Mouse (Mus musculus): ENCODE measurements around the gene Cacng8. TPM values are rescaled to one million over a fixed set of nuclear protein-coding genes. Genes with fewer than 3 reads are reported as not detected.
A peak's percentile ranks its signal among the peaks of the same experiment; 100 is the strongest.
"Not testable (repeated sequence)": the region's sequence is repeated elsewhere in the genome, so short reads cannot be mapped to it uniquely, and the experiment has no call there.

The Cacng8 gene
- total RNA-seq, 2 experiments from 2014 or later = 2.5 to 3.3 TPM

GRCm38 (mm10) chr7:3387761-3388160 lies 2.7 kb upstream of the Cacng8 start:
- DNase-seq = no peak

- no peak for DNase-seq
Observed at GRCm38 (mm10) chr7:3388885-3389284, 1.6 kb upstream of the Cacng8 start.

- peak; percentile 79 for DNase-seq
Observed at GRCm38 (mm10) chr7:3389444-3390412, 755 bp upstream of the Cacng8 start.

GRCm38 (mm10) chr7:3391081-3391451 lies 583 bp downstream of the Cacng8 start:
- no peak for DNase-seq

GRCm38 (mm10) chr7:3391809-3392208 lies 1.3 kb downstream of the Cacng8 start:
- peak; percentile 29 for DNase-seq

- DNase-seq = no peak
Observed at GRCm38 (mm10) chr7:3397355-3397754, 6.9 kb downstream of the Cacng8 start.

- no peak for DNase-seq
Observed at GRCm38 (mm10) chr7:3397797-3398196, 7.3 kb downstream of the Cacng8 start.

GRCm38 (mm10) chr7:3398363-3398762 lies 7.9 kb downstream of the Cacng8 start:
- not testable (repeated sequence) for DNase-seq

- no peak for DNase-seq
Observed at GRCm38 (mm10) chr7:3399937-3400336, 9.5 kb downstream of the Cacng8 start.

GRCm38 (mm10) chr7:3409729-3410520 lies 19.4 kb downstream of the Cacng8 start:
- no peak for DNase-seq

GRCm38 (mm10) chr7:3411160-3411941 lies 20.9 kb downstream of the Cacng8 start:
- peak; percentile 56 for DNase-seq

- peak; percentile 67 for DNase-seq
Observed at GRCm38 (mm10) chr7:3412036-3412435, 21.6 kb downstream of the Cacng8 start.

GRCm38 (mm10) chr7:3414888-3415287 lies 24.4 kb downstream of the Cacng8 start:
- peak; percentile 75 for DNase-seq

- DNase-seq = peak; percentile 78
Observed at GRCm38 (mm10) chr7:3415378-3415777, 24.9 kb downstream of the Cacng8 start.

- no peak for DNase-seq
Observed at GRCm38 (mm10) chr7:3419941-3420340, 29.5 kb downstream of the Cacng8 start.

GRCm38 (mm10) chr7:3420466-3420865 lies 30.0 kb downstream of the Cacng8 start:
- DNase-seq = no peak

- DNase-seq = no peak
Observed at GRCm38 (mm10) chr7:3421297-3421696, 30.8 kb downstream of the Cacng8 start.

- DNase-seq = no peak
Observed at GRCm38 (mm10) chr7:3422051-3422450, 31.6 kb downstream of the Cacng8 start.

GRCm38 (mm10) chr7:3423430-3423829 lies 32.9 kb downstream of the Cacng8 start:
- DNase-seq = peak; percentile 15

GRCm38 (mm10) chr7:3423895-3424294 lies 33.4 kb downstream of the Cacng8 start, which contains the start of gene Cacng6:
Gene Cacng6 (plus strand): TSS chr7:3424195.
- DNase-seq = no peak

GRCm38 (mm10) chr7:3425141-3425540 lies 34.7 kb downstream of the Cacng8 start:
- DNase-seq = no peak

- no peak for DNase-seq
Observed at GRCm38 (mm10) chr7:3430161-3430560, 39.7 kb downstream of the Cacng8 start.
